Mouse (Mus musculus): ENCODE data around the gene Mamdc4. TPM values are rescaled to one million over a fixed set of nuclear protein-coding genes. Genes with fewer than 3 reads are reported as not detected.

Mamdc4 gene
- 4.6 and 17.3 TPM in 2 replicates for total RNA-seq (2021)
- long read RNA-seq = 0 reads

DNA sequence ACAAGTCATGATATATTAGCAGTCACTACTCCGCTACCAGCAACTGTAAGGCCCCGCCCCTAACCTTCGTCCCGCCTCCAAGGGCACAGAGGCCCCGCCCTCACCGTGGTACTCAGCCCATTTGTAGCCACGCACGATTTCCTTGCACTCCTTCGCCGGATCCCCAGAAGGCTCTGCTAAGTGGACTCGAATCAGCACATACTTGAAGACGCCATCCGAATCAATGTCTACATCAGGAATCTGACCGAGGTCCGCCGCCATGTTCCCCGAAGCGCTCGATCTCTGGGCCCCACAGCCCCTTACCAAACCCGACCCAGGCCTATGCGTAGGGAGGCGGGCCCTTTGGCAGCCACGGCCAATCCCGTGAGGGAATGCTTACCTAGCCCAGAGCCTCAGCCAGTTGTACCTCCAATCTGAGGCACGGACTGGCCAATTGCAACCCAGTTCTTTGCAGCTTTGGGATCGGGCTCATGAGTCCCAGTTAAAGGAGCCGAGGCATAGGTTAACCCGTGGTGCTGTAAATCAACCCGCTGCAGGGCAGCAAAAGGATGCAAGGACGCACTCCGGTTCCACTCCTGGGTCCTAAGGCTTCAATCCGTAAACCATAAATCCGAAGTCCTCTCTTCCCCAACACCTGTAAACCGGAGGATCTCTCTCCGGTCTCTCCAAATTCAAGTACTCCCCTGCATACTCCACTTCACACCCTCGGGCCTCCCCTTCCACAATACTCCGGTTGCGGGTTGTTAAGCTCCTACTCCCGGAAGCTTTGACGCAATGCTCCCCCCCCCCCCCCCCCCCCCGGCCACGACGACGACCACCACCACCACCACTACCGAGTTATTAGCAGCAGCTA is at the start of gene Mamdc4, which contains the start of gene Phpt1:
Mamdc4 (minus strand) TSS at position 267 of the 853 bp plus-strand sequence.
Phpt1 (minus strand) TSS at position 646 of the 853 bp plus-strand sequence.
- peak; percentile 94 for DNase-seq

DNA sequence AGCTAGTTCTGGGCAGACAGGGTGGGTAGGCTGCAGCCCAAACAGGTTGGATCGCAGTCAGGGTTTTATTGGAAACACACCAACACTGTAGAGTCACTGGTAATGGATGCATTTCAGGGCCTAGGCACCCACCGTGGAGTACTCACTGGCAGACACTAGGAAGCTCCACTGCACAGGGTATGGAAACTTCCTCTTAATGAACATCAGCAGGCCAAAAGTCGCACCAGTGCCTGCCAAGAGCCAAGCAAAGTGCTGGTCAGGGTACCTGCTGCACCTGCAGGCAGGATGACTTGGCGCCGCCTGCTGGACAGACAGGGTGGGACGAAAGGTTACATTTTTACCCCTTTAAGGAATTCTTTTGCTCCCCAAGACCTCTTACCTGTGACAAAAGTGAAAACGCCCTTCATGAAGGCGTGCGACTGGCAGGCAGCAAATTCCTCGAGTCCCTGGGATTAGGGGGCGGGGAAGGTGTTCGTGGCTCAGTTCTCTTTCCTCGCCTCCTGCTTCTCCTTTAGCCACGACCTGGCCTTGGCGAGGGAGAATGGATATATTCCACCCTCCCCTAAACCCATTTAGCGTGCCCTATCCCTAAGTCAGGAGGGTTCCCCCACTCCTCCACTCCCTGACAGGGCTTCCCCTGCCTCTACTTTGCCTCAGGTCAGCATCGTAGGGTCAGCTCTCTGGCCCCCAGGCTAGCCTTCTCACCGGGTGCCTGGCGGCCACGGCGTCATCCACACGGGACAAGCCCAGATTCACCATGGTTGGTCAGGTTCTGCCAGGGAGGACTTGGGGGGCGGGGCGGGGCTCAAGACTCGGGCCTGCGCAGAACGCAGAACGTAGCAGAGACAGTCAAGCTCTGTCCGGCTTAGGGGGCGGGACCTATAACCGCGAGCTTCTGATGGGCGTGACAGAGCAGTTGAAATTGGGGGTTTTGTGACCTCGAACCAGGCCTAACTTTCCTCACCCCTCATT is 46.9 kb upstream of the Mamdc4 start, which contains the start of gene Tmem141:
Tmem141 (minus strand) TSS at position 777 of the 972 bp plus-strand sequence.
- peak; percentile 94 for DNase-seq

DNA sequence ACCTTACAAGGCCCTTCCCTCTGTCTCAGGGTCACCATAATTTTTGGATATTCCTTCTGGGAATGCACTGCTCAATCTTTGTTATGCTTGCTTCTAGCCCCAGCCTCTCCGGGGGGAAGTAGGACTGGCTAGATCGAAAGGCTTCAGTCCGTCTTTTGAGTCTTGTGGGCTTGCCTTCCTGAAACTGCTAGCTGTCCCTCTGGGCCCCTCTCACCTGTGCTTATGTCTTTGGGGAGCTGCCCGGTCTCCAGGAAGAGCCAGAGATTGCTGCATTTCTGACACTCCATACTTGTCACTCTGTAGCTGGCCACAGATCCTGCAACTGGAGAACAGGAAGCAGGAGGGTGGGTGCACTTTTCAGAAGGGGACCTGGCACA is 46.2 kb upstream of the Mamdc4 start:
- no peak for DNase-seq

DNA sequence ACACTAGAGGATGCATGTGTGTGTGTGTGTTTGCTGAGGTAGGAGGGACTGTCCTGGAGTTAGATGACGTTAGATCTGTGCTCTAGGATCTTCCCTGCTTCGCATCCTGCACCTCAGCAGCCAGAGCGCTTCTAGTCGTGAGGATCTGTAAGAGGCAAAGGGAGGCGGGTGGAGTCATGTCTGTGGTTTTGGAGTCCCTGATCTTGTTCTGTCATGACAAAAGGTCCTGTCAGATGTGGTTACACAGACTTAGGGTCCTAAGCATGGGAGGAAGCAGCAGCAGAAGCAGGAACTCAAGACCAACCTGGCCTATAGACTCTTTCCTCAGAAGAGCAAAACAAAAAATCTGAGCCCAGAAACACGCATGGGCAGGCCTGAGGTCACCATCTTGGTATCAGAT is 45.7 kb upstream of the Mamdc4 start:
- DNase-seq = no peak

DNA sequence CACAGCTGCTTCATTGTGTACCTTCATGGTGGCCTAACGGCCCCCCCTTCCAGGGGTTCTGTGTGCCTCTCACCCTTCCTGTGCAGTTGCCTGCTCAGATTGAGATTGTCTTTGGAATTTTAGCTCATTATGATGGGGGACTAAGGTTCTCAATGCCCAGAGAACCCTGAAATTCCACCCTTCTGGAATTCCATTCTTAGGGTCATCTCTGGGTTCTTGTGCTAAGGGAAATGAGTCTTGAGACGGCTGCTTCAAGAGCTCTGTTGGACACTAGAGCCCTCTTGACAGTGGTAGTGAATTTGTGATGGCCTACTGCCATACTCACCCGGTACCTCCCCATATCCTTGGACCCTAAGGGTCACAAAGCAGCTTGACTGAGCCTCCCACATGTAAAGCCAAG is 42.9 kb upstream of the Mamdc4 start, which contains the start of gene Ccdc183:
Ccdc183 (minus strand) TSS at position 101 of the 400 bp plus-strand sequence.
- no peak for DNase-seq

DNA sequence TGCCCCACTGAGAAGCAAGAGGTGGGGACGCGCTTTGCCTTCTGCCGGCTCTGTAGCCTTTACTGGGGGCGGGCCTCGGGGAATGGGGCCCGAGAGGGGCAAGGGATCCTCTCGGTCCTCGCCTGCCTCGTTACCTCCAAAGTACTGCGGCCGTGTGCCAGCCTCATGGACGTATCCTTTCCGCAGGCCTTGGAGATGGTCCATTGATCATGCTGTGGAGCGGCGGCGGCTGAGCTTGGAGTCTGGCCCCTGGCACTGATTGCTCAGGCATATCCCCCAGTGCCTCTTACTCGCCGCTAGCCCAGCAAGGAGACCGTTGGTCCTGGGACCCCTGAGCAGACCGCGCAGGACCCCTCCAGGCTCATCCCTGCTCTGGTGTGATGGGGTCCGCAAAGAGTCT is 41.8 kb upstream of the Mamdc4 start:
- DNase-seq = no peak

DNA sequence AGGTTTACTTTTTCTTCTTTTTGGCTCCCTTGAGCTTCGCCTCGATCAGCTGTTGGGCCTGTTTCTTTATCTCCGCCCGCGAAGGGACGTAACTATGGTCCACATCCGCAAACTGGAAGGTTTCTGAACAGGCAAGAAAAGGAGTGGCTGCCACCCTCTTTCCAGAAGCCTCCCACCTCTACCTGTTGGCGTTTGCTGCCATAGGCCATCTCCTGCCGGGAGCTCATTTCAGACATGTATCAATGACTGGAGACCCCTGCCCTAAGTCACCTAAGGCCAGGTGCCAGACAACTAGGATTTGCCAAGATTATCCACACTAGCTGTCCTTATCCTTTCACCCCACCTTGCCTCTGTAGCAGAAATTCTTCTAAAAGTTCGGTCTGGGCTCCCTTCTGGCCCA is 34.0 kb upstream of the Mamdc4 start:
- no peak for DNase-seq

DNA sequence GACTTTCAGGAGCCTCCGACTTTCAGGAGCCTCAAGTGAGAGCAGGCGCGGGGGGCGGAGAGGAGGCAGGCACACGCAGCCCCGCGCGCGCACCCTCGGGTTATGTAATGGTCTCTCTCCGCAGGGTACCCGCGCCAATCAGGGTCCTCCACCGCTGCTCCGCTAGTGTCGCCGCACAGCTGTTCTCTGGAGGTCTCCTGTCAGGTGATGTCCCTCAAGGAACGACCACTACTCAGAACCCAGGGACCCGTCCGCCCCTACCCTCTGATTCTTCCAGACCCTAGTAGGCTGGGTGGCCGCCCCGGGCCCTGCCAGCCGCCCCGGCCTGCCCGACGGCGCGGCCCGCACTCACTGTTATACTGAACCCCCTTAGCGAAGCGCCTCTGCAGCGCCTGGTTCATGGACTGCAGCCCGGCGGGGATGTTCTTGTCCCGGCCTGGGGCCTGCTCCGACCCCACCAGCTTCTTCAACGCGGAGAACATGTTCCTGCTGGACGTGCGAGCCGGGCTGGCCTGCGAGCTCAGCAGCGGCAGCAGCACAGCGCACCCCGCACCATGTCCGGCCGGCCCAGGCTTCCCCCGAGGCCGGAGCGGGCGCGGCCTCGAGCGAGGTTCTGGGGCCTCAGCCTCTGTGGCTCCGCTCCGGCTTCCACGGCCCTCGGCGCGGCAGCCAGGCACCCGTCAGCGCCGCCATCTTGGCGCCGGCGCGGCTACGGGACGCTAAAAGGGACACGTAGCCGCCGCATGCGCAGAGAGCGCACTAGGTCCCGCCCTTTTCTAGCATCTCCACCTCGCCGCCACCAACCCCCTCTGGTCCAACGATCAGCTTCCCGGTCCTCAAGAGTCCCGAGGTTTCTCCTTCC is 33.3 kb upstream of the Mamdc4 start, which contains the start of gene Rabl6:
Rabl6 (minus strand) TSS at position 761 of the 862 bp plus-strand sequence.
- DNase-seq = peak; percentile 90

DNA sequence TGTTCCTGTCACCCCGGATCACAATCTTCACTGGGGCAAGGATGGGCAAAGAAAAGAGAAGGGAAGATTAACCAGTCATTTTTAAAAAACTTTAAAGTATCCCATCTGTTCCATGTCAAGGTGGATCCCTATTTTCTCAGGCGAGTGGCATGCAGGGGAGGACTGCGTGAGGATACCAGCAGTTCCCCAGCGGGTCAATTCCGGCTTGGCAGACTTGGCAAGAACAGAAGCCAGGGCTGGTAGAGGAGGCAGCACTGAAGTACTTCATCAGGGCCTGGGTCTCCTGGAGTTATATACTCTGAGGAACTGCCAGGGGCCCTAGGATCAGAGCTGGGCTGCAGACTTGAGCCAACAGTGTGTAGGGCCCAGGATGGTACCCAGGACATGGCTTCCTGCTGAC is 27.9 kb upstream of the Mamdc4 start:
- no peak for DNase-seq

DNA sequence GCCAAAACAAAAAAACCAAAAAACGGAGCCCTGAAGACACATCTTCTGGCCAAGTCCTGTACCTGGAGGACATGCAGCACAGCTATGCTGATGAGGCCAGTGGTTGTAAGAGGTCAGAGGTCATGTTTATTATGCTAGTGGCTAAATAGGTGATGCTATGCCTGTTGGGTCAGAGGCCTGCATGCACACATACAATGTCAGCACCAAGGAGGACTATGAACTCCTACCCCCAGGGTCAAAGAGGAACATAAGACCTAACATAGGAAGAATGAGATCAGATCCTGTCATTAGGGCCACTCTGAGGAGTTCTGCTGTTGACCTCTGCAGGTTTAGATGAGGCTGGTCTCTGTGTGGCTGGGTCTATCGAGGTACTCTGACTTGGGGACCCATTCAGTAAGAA is 25.4 kb upstream of the Mamdc4 start:
- DNase-seq = no peak

DNA sequence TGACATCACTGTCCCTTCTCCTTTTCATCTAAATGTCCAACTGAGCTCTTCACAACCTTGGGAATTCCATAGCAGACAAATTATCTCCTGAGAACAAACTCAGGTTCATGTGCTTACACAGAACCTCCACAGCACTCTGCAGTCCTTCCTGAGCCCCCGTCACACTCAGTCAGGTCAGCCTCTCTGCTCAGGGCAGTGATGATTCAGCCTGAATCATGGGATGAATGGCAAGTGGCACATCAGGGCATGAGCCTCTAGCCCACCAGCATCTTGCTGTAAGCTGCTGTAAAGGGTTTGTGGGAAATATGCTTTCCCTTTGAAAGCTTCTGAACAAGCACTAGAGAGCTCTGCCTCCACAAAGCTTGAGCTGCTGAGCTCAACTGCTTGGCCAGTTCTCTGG is 24.1 kb upstream of the Mamdc4 start:
- no peak for DNase-seq

DNA sequence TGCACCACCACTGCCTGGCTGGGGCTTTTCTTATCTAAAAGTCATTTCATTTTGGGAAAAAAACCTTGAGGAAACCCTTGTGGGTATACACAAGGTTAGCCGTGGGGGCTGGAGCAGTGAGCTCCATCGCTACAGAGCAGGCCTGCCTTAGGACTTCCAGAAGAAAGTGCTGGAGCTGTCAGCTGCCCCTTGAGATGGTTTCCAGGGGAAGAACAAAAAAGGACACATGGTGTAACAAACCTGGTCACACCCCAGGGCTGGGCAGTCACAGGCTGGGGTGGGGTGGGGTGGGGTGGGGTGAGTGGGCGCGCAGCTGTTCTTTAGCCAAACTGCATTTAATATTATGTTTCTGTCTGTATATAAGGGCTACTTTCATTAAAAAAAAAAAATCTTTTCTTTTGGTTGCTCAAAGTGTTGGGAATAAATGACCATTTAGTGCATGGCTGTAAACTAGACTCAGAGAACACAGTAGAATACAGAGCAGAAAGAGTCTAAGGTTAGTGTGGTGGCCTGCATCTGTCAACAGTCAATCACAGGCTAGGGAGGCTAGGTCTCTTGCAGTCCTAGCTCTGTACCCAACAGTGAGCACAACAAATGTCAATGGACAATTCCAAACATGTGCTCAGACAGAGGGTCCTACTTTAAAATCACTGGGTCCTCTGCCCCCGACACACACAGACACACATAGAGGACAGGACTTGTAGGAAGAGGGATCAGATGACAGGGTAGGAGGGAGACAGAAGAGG is 22.3 kb upstream of the Mamdc4 start:
- DNase-seq = no peak

DNA sequence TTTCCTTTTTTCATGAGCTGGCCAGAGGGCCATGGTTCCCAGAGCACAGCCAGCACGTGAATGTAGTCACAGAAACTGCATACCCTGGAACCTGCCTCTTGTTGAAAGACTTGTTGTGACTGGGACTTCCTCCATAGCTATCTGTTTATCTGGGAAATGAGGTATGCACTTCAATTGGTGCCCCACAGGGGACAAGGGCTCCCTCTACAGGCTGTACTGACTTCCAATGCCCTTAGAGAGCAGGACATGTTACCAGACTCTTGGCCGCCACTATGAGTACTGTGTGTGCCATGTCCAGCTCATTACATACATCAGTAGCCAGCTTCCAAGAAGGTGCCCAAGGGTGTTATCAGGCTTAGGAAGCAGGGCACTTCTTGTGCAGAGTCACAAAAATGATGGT is 17.2 kb upstream of the Mamdc4 start:
- no peak for DNase-seq

DNA sequence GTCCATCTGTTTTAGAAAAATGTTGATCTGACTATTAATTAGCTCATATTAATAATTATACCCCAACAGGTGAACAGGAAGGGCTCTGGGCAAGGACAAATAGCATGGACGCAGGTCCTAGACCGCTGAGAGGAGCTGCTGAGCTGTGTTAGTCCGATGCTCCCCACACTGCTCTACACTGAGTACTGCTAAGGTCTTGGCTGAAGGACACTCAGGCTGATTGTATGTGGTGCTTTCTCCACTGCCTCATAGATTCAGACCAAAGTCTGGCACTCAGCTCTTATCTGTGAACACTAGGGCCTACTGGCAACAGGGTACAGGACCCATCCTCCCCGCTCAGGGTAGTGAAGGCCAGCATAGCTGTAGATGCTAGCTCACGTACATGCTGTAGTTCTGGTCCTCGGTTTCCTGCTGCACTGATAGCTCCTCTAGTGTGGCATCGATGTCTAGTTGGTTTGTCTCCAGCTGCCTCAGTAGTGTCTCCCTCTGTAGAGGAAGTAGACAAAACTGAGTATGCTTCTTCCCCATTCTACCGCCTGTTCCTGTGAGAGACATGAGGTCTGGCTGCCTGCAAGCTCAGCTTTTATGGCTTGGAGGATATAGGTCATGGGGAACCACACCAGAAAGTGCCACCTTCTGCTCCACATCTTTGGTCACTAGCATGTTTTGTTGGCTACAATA is 13.7 kb upstream of the Mamdc4 start:
- DNase-seq = no peak

DNA sequence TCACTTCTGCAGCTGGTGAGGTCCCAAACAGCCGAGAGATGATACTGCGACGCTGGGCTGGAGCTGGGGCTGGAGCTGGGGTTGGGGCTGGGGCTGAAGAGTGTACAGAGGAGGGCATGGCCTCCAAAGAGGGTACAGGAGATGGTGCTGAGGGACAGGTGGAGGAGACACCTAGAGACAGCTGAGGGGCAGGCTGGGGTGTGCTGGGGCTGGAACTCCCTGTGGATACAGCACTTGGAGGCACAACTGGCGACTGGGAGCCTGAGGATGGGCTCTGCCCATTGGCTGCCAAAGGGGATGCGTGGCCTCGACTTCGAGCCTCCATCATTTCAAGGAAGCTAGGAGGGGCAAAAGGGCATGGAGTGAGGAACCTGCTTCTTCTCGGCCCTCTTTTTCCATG is 12.6 kb upstream of the Mamdc4 start:
- no peak for DNase-seq

DNA sequence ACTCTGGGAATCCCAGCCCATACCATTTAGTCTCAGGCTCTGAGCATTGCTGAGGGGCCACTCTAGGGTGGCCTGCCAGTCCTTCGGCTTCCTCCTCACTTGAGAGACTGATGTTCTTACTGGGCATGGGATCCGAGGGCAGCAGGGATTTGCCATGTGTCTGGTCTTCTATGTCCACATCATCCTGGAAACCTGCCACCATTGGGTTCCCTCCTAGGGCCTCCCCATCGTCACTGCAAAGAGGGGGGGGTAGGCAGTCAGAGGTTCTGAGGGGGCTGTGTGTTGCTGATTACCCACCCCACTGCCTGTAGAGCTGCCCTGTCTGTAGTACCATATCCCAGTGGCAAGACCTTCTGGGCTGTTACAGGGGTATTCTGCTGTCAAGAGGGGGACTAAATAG is 11.0 kb upstream of the Mamdc4 start:
- DNase-seq = no peak

DNA sequence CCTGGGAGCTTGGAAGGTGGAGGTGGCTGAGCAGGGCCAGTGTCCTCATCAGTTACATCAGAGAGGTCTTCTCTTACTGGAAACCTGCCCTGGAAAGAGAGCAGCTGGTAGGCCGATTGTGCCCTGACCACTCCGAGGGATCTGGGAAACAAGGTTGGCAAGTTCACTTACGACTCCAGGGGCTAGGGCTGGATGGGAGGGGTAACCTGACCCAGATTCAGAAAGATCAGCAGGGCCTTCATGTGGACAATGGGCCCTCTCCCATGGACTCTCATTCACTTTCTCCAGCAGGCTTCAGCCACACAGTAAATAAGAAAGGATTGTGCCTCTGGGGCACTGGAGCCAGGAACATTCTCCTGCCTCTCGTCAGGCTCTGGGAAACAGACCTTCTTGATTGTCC is 10.2 kb upstream of the Mamdc4 start:
- no peak for DNase-seq

DNA sequence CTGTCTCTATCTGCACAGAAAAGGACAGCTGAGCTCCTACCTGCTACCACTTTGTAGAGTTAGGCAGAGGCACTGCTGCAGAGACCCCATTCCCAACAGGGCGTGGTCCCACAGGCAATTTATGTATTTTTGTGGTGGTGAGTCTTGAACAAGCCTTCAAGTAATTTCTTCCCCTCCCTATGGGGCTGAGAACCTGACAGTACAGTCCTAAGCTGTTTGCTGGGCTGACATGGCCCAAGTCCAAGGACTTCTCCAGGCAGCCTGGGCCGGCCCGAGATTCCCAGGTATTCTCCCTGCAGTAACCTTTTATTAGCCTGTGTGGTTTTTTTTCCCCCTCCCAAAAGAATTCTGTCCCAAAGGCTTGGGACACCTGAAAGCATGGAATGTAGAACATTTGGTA is 9.5 kb upstream of the Mamdc4 start:
- DNase-seq = no peak

DNA sequence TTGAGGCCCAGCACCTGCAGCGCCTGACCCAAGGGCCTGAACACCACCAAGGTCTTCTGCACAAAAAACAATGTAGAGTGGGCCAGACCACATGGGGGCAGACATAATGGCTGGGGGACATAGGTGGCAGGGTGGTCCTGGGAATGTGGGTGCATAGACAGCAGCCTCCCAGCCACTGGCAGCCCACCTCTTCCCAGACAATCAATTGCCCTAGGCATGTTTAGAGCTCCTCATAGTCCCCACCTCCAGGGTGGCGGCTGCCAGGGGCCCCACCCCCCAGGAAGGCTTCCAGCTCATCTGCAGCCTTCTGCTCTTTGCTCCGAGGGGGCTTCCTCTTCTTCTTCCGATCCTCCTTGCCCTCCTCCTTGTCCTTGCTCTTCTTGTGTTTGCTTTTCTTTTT is 8.9 kb upstream of the Mamdc4 start:
- no peak for DNase-seq

DNA sequence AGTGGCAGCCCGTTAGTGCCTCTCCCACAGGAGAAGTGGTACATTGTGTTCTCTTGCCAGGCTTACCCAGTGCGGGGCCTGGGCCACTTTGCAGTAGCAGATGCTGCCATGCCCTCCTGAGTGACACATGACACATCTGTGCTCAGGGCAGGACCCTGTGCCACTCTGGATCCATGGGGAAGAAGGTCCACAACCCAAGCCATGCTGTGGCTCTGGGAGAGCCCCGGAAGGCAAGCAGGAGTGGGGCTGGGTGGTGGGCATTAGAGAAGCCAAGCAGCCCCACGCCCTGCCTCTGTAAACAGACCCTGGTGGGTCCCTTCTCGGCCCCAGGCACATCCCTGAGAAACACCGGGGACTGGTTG is 8.5 kb upstream of the Mamdc4 start:
- DNase-seq = no peak

Measured in adrenal gland, postnatal 25 days (tissue).